Mouse (Mus musculus): ENCODE data around the gene Ankrd12.

GRCm38 (mm10) chr17:65967751-65968150, 109.1 kb downstream of the Ankrd12 start:
- TF ChIP-seq MAFK (IDR thresholded peaks at IDR 0.05; ENCODE audit: borderline replicate concordance, low read depth, low read length) (no peak), HCFC1 (IDR thresholded peaks at IDR 0.05; ENCODE audit: low read depth, low read length) (no peak), UBTF (IDR thresholded peaks at IDR 0.05; ENCODE audit: borderline replicate concordance, insufficient read depth, low read depth, low read length) (no peak)
